Mouse (Mus musculus): ENCODE results near the gene Cdk5r2. TPM values are rescaled to one million over a fixed set of nuclear protein-coding genes. Genes with fewer than 3 reads are reported as not detected.

Cdk5r2 gene
- total RNA-seq, 2 experiments from 2014 or later: not detected

GRCm38 (mm10) chr1:74851001-74851775 is 3.5 kb upstream of the Cdk5r2 start:
- DNase-seq (ENCODE audit: low spot score): no peak

- no peak for DNase-seq (ENCODE audit: low spot score)
Measured at GRCm38 (mm10) chr1:74855156-74855555, 422 bp downstream of the Cdk5r2 start.

- DNase-seq (ENCODE audit: low spot score): no peak
Measured at GRCm38 (mm10) chr1:74855651-74856438, 1.1 kb downstream of the Cdk5r2 start.

GRCm38 (mm10) chr1:74856439-74856720 is 1.6 kb downstream of the Cdk5r2 start:
- DNase-seq (ENCODE audit: low spot score): no peak

GRCm38 (mm10) chr1:74856791-74857190 is 2.1 kb downstream of the Cdk5r2 start:
- DNase-seq (ENCODE audit: low spot score): no peak

- no peak for DNase-seq (ENCODE audit: low spot score)
Measured at GRCm38 (mm10) chr1:74857201-74857600, 2.5 kb downstream of the Cdk5r2 start.

GRCm38 (mm10) chr1:74857677-74858076 is 2.9 kb downstream of the Cdk5r2 start:
- DNase-seq (ENCODE audit: low spot score): no peak

- DNase-seq (ENCODE audit: low spot score): peak; percentile 38
Measured at GRCm38 (mm10) chr1:74858171-74858719, 3.5 kb downstream of the Cdk5r2 start.

GRCm38 (mm10) chr1:74858805-74859204 is 4.1 kb downstream of the Cdk5r2 start:
- no peak for DNase-seq (ENCODE audit: low spot score)

GRCm38 (mm10) chr1:74859223-74859984 is 4.7 kb downstream of the Cdk5r2 start:
- no peak for DNase-seq (ENCODE audit: low spot score)

GRCm38 (mm10) chr1:74861783-74862182 is 7.0 kb downstream of the Cdk5r2 start:
- DNase-seq (ENCODE audit: low spot score): no peak

- DNase-seq (ENCODE audit: low spot score): no peak
Measured at GRCm38 (mm10) chr1:74872218-74872617, 17.5 kb downstream of the Cdk5r2 start.

- DNase-seq (ENCODE audit: low spot score): no peak
Measured at GRCm38 (mm10) chr1:74877199-74877598, 22.5 kb downstream of the Cdk5r2 start.

GRCm38 (mm10) chr1:74880785-74881360 is 26.1 kb downstream of the Cdk5r2 start:
- DNase-seq (ENCODE audit: low spot score): peak; percentile 59

- DNase-seq (ENCODE audit: low spot score): no peak
Measured at GRCm38 (mm10) chr1:74882055-74882734, 27.5 kb downstream of the Cdk5r2 start.

GRCm38 (mm10) chr1:74882828-74883227 is 28.1 kb downstream of the Cdk5r2 start:
- no peak for DNase-seq (ENCODE audit: low spot score)

- no peak for DNase-seq (ENCODE audit: low spot score)
Measured at GRCm38 (mm10) chr1:74883441-74883840, 28.7 kb downstream of the Cdk5r2 start.

- no peak for DNase-seq (ENCODE audit: low spot score)
Measured at GRCm38 (mm10) chr1:74884196-74885141, 29.7 kb downstream of the Cdk5r2 start.

- no peak for DNase-seq (ENCODE audit: low spot score)
Measured at GRCm38 (mm10) chr1:74885369-74886042, 30.8 kb downstream of the Cdk5r2 start, which contains the start of gene Fev. TSS of gene Fev (minus strand) at chr1:74885419.
